Mouse (Mus musculus) layer of hippocampus, adult 8-10 months (tissue): ENCODE data around the gene Rnf126. TPM values are rescaled to one million over a fixed set of nuclear protein-coding genes. Genes with fewer than 3 reads are reported as not detected.

Source experiments
- DNase-seq, 2 experiments: peaks; one replicate each; pipeline ENCODE4 v3.0.0; 2022; ENCODE audit warnings: low spot score in 2 of 2
- total RNA-seq, 4 experiments: library from RNA; stranded (reverse); gene quantifications; 2 replicates each; pipeline ENCODE4 v1.2.4; 2022

Gene Rnf126
- total RNA-seq, 4 experiments from 2014 or later: 72.4 to 82.9 (median 75.8) TPM

DNA sequence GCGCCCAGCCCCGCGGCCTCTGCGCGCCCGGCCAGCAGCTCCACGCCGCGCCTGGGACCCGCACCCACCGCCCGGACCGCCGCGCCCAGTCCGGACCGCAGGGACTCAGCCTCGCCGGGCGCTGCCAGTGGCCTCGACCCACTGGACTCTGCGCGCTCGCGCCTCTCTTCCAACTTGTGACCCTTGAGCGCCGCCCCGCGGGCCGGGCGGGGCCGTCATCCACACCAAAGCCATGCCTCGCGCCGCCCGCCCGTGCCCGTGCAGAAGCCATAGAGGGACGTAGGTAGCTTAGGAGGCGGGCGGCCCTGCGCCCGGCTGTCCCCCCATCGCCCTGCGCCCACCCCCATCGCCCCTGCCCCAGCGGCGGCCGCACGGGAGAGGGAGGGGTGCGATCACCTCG lies 31.4 kb downstream of the Rnf126 start:
- no peak for DNase-seq

- no peak for DNase-seq
Measured at GRCm38 (mm10) chr10:79733847-79734246, 32.9 kb downstream of the Rnf126 start.

DNA sequence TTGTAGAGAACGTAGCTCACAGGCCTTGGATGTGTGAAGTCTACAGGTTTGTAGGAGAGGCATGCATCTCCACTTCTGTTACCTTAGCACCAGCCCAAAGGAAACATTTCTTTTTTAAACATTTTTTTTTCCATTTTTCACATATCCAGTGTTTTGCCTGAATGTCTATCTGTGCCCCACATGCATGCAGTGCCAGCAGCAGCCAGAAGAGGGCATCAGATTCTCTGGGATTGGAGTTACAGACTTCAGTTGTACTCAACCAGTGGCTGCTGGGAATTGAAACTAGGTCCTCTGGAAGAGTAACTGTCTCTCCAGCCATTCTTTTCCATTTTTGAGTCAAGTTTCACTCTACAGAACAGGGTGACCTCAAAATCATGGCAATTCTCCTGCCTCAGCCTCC lies 34.3 kb downstream of the Rnf126 start:
- DNase-seq: no peak

DNA sequence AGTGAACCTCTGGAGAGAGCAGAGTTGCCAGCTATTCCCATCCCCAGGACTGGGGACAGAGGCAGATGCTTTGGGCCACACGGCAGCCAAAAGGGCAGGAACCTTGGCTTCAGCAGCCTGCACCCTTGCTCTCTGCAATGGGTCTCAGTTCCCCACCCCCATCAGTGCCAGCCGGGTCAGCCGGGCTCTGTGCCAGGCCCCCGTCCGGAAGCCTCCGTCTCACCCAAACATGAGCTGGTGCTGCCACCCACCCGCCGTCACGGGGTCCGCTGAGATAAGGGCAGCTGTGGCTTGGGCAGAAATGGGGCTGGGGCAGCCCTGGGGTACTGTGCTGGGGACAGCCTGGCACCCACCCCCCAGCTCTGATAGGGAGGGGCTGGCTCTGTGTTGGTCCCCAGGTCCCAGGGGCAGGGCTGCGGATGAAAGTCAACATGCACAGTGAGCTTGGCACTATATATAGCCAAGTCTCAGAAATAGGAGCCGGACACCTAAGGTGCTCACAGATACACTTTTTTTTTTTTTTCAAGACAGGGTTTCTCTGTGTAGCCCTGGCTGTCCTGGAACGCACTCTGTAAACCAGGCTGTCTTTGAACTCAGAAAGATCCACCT lies 37.3 kb downstream of the Rnf126 start:
- DNase-seq: peak; percentile 55 to 78

DNA sequence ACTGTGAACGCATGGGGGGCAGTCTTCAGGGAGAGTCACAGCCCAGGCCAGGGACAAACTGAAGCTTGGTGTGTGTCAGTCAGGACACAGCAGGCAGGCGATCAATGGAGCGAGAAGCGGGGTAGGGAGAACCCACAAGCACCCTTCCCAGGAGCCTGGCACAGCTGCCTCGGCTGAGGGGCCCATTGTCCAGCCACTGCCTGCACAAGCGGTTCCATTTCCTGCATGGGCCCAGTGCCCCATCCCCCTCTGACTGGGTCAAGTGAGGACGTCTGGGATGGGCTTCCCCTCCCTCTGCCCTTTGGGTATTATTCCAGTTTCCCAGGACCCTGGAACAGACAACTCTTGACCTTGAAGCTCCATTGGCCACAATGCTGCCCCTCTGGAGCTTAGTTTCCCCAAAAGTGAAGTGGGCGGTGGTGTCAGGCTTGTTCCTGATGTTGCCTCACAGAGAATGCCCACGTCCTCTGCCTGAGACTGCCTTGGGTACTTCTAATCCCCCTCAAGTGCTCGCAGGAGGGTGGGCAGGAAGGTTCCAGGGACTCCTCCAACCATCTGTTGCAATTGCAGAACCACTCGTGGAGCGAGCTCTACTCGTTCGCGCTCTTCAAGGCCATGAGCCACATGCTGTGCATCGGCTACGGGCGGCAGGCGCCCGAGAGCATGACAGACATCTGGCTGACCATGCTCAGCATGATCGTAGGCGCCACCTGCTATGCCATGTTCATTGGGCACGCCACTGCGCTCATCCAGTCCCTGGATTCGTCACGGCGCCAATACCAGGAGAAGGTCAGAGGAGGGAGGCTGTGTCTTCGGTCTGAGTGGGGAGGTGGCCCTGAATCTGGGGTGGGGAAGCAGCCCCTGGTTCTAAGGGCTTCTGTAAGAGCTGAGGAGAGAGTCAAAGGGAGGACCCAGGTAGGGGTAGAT lies 38.2 kb downstream of the Rnf126 start:
- DNase-seq: peak in 1 of 2 experiments; percentile 66

- no peak for DNase-seq
Measured at GRCm38 (mm10) chr10:79726090-79726489, 40.7 kb downstream of the Rnf126 start.

- no peak for DNase-seq
Measured at GRCm38 (mm10) chr10:79723692-79724091, 43.1 kb downstream of the Rnf126 start.

GRCm38 (mm10) chr10:79723047-79723446 lies 43.7 kb downstream of the Rnf126 start:
- DNase-seq: no peak

DNA sequence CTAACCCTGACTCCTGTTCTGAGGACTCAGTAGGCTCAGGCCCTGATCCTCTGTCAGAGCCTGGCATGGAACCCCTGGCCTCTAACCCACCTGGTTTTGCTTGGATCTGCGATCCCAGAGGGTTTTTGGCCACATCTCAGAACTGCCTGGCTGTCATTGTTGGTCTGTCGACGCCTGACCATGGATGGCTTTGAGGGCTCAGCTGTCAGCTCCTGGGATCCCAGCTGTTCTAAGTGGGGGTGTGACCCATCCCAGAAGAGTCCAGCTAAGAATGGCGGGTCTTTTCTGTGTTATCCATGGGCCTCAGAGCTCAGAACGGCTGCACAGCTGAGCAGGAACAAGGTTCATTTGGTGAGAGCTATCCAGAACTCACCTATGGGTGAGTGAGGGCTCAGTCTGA lies 45.7 kb downstream of the Rnf126 start:
- no peak for DNase-seq

DNA sequence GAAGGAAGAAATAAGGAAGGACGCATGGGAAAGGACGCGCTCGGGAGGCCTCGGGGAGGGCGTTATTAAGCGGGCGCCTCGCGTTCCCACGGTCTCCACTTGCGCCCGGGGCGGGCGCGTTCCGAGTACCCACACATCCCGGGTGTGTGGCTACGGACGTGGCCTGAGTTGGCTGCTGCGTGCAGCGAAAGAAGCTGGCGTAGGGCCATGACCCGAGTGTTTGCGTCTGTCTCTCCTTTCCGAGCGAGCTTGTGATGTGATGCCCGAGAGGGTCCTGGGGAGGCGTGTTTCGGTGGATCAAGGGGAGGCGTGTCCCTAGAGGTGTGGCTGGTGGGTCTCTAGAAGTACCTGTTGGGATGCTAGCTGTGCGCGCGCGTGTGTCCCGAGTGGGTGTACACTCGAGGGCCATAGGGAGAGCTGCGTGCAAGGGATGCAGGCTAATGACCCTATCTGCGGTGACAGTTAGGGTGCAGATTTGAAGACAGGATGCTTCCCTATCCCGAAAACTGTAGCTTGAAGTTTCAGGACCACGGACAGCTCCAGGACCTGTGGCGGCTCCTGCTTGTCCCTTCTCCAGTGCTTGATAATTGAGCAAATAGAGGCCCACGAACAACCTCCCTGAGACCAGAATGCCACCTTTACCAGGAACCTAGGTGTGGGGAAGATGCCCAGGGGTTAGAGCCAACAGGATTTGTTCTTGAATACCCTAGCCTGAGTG lies 49.0 kb downstream of the Rnf126 start:
- no peak for DNase-seq

DNA sequence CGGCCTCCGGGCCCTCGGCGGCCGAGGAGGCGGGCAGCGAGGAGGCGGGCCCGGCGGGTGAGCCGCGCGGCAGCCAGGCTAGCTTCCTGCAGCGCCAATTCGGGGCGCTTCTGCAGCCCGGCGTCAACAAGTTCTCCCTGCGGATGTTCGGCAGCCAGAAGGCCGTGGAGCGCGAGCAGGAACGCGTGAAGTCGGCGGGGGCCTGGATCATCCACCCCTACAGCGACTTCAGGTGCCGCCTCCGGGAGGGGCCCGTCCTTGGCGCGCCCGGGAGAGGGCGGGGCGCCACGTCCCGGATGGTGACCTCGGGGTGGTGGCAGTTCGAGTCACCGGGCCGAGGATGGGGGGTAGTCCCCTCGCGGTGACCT lies 49.8 kb downstream of the Rnf126 start:
- no peak for DNase-seq

- DNase-seq: no peak
Measured at GRCm38 (mm10) chr10:79716254-79716987, 50.3 kb downstream of the Rnf126 start, which contains the start of gene Hcn2. Gene Hcn2, plus strand, starts transcription at chr10:79716634.

DNA sequence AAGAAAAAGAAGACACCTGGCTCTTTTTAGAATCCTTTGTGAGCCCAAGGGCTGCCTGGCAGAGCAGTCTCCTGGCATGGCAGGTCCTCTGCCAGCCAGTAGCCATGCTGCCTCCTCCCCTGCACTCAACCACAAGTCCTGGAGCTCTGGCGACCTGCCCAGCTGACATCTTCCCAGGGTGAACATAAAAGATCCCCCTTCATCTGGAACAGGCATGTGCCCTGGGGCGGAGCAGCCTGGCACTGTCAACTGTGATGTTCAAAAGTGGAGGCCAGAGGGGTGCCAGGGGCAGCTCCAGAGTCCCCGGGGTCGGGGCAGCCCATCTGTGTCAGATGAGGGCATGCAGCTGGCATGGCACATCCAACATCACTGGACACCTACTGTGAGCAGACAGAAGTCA lies 51.8 kb downstream of the Rnf126 start:
- DNase-seq: no peak

DNA sequence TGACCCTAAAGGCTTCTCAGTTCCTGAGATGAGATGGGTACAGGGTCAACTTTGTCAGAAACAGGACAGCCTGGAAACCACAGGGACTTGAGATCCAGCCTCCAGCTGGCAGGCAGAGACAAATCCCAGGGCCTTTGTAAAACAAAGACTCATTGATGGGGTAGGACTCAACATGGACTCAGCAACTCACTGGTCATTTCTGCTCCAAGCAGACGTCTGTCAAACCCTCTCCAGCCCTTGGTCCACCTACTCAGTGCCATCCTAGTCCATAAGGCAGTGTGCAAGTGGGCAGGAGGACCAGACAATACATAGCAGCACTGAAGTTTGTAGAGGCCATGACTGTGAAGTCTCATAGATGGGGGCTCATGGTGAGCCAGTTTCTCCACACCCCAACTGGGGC lies 53.6 kb downstream of the Rnf126 start:
- no peak for DNase-seq

DNA sequence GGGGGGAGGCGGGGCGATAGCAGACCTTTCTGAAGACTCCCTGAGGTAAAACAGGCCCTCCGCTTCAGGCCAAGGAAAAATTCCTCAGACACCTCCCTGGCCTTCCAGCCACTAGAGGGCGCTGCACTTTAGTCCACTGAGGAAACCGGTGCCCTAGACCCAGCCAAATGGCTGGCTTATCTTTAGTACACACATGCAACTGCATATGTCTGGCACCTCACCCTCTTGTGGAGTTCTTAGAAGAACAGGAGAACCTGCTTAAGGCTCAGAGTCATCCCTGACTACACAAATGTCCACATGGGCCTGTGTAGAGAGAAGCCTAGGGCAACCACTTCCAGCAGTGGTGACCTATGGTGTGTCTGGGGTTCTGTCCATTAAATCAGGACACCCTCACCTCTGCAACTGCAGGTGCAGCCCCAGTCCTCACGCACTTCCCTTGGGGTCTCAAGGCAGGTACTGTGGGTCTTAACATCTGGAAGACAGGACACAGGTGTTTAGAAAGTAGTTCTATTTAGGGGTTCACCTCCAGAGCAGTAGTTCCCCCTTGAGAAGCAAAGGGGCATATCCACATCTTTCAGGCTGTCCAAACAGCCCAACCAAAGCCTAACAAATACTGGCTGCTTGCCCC lies 54.1 kb downstream of the Rnf126 start:
- DNase-seq: peak; percentile 67 to 78

- DNase-seq: no peak
Measured at GRCm38 (mm10) chr10:79712029-79712428, 54.7 kb downstream of the Rnf126 start.

GRCm38 (mm10) chr10:79709307-79709706 lies 57.4 kb downstream of the Rnf126 start:
- DNase-seq: no peak

DNA sequence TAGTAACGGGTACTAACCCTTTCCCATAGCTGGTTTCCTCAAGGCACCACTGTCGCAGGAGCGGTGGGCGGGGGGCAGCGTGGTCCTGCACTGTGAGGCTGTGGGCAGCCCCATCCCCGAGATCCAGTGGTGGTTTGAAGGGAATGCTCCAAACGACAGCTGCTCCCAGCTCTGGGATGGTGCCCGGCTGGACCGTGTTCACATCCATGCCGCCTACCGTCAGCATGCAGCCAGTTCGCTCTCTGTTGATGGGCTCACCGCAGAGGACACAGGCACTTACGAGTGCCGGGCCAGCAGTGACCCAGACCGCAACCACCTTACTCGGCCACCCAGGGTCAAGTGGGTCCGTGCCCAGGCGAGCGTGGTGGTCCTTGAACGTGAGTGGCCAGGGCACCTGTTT lies 58.1 kb downstream of the Rnf126 start:
- no peak for DNase-seq
